Mouse (Mus musculus) adrenal gland, postnatal 14 days (tissue): ENCODE measurements around the gene Slc35f6. TPM values are rescaled to one million over a fixed set of nuclear protein-coding genes. Genes with fewer than 3 reads are reported as not detected.
"Not testable (repeated sequence)": the region's sequence is repeated elsewhere in the genome, so short reads cannot be mapped to it uniquely, and the experiment has no call there.

Experiments used
- DNase-seq: peaks from one replicate; pipeline ENCODE4 v3.0.0; 2021; ENCODE audit warnings: mixed read lengths
- total RNA-seq: library from RNA; stranded (reverse); gene quantifications from 2 replicates; pipeline ENCODE4 v1.2.3, GENCODE M21; 2021

Gene Slc35f6
- total RNA-seq, 1 experiment from 2014 or later, result 33.9 TPM

DNA sequence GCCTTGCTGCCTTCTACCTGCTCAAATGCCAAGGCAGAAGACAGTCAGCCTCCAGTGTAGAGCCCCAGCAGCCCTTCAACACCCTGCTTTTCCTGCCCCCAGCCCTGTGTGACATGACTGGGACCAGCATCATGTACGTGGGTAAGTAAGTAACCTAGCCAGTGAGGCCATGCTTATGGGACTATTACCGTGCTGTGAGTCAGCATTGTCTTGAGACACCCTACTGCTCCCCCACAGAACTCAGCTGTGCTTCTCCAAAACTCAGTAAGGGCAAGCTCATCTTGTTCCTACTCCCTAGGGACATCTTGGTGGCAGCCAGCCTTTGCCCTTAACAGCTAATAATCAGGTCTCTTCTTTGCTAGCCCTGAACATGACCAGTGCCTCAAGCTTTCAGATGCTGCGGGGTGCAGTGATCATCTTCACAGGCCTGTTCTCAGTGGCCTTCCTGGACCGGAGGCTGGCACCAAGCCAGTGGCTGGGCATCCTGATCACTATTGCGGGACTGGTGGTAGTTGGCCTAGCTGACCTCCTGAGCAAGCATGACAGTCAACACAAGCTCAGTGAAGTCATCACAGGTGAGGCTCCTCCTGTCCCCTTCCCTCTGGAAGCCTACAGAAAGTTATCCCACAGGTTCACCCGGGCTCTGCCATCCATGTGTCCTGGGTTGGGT is 7.9 kb downstream of the Slc35f6 start:
- DNase-seq, result no peak

- DNase-seq, result no peak
Observed at GRCm38 (mm10) chr5:30659042-30659441, 11.3 kb downstream of the Slc35f6 start.

DNA sequence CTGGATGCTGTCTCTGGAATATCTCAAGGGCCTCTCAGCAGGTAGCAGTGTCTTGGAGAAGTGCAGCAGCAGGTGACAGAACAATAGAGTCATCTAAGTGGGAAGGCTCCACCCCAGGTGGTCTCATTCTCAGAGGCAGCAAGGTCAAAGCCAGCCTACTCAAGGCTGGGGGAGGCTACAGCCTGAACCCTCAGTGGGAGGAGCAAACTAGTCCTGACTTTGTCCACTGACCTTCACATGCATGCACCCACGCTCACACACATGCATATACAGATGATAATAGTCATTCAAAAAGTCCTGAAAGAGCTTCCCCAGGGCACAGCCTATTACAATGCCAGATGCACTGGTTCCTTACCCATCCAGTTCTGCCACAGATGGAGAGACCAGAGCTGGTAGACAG is 12.5 kb downstream of the Slc35f6 start:
- DNase-seq, result no peak

- no peak for DNase-seq
Observed at GRCm38 (mm10) chr5:30660813-30661212, 13.1 kb downstream of the Slc35f6 start.

DNA sequence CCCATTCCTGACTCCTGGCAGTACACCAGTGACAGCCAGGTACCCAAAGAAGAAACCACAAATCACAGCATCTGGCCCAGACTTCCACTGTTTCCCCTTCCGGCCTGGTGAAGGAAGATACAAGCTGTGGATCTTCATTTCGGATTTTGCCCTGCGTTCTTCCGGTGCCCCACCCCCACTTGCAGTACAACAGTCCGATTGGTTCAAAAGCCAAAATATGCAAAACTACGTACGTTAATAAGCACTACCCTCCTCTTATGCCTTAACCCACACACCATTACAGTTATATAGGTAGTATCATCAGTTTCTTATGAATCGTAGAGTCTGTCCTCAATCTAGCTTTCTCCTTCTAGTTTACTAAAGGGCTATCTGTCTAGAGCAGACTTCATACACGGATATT is 17.6 kb downstream of the Slc35f6 start:
- no peak for DNase-seq

GRCm38 (mm10) chr5:30665968-30666367 is 18.2 kb downstream of the Slc35f6 start:
- no peak for DNase-seq

DNA sequence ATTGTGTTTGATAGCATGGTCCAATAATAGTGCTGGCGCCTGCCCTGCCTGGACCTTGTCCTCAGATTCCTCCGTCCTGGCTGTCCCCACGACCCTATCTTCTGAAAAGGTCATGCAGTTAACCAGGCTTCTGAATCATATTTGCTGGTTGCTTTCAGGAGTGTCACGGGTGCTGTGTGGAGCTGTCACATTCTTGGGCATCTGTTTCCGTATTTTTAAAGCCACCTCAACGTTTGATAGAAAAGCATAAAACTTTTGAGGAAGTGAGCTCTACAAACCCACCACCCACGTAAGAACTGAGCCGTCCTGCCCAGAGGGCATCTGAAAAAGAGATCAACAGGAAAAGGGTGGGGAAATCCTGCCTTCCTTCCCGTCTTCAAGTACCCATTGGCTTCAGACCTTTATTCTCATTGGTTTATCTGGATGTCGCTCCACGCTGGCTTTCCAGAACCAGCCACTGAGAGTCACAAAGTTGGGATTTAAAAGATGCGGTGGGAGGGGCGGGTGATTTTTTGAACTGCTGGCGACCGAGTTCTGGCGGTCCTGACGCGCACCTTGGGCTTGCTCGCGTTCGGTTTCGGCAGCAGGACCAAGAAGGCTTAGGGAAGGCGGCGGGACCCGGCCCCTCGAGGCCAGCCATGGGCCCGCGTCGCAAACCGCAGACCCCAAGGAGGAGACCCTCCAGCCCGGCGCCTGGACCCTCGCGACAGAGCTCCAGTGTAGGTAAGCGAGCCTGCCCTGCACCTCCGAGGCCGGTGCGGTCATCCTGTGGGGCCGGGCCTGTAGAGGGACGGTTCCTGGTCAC is 18.9 kb downstream of the Slc35f6 start, which contains the start of gene Cenpa:
TSS of gene Cenpa (plus strand) at position 387 of the 805 bp plus-strand sequence.
- peak; percentile 93 for DNase-seq

DNA sequence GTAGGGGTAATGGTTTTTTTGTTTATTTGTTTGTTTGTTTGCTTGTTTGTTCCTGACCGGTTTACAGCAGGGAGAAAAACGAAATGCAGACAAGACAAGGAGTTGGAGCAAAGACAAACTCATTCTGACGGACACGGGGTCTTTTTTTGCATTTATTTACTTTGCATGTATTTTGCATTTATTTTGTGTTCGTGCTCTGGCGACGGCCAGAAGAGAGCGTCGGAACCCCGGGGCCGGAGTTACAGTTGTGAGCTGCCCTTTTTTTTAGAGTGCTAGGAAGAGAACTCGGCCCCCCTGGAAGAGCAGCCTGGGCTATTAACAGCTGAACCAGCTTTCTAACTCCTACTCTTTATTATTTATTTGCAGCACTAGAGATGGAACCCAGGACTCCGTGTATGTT is 19.5 kb downstream of the Slc35f6 start:
- DNase-seq, result no peak

GRCm38 (mm10) chr5:30667686-30668085 is 20.0 kb downstream of the Slc35f6 start:
- no peak for DNase-seq

DNA sequence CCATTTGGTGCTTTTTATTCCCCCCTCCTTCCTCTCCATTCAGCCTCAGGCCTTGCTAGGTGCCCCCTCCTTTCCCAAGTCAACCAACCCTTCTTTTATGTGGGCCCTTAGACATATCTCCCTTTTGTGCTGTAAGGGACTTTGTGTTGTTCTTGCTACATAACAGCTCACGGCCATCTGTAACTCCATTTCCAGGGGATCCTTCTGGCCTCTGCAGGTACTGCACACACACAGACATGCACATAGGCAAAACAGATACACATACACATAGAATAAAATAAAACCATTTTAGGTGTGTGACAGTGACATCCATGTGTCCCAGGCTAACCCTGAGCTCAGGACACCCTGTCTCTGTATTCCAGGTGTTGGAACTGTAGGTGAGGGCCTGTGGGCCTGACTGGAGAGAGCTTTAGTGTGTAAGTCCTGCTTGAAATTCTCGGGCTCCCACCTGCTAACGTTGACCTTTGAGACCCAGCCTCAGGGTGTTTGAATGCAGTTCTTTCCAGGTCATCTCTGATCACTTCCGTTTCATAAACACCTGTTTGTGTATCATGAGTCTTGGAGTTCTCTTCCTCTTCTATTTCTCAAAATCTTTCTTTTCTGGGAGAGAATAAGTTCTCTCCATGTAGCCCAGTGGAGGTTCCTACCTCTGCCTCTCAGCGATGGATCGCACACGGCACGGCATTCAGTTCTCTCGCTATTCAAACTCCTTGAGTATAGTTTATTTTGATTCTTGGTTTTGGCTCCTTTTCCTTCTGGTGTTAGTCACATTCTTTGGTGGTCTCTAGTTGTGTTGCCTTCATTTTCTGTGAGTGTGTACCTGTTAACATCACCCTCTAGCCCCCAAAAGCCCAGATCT is 21.1 kb downstream of the Slc35f6 start:
- DNase-seq, result no peak

- no peak for DNase-seq
Observed at GRCm38 (mm10) chr5:30669496-30669830, 21.7 kb downstream of the Slc35f6 start.

DNA sequence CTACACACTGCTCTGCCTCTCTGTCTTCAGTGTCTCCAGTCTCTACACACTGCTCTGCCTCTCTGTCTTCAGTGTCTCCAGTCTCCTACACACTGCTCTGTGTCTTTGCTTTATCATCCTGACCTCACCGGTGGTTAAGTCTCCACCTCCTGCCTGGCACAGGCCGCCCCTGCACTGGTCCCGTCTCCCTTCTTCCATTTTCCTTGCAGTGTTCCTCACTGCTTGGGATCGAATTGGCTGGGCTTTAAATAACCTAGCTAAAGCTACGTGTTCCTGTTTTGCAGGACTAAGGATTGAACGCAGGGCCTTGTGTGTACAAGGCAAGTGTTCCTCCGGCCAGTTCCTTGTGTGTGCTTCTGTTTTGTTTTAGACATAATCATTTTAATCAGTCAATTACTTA is 22.4 kb downstream of the Slc35f6 start:
- DNase-seq, result no peak

DNA sequence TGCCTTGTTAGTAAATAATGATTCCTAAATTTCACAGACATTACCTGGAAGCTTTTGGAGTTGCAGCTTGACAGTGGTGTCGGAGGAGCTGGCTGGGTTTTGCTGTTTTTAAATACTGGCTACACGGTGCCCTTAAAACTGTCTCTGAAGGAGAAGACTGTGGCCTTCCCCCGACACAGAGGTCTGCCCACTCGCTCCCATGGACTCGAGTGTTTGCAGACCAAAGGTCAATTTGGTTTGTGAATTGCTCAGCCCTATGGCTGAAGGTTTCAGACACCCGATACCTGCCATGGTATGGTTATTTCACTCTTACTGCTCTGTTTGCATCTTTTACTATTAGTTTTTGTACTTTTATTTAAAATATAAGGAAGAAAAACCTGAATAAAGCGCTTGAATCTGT is 26.3 kb downstream of the Slc35f6 start:
- DNase-seq, result no peak

GRCm38 (mm10) chr5:30676800-30677199 is 29.1 kb downstream of the Slc35f6 start:
- no peak for DNase-seq

DNA sequence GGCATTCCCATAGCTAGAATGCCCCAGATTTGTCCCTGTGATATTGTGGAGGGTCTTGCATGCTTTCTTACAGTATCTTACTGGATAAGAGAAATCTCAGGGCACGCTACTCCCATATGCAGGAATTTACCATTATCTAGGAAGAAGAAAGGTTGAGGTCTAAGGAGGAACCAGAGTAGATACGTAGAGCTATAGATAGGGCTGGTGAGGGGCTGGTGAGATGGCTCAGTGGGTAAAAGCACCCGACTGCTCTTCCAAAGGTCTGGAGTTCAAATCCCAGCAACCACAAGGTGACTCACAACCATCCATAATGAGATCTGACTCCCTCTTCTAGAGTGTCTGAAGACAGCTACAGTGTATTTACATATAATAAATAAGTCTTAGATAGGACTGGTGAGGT is 30.3 kb downstream of the Slc35f6 start:
- DNase-seq, result not testable (repeated sequence)

- DNase-seq, result no peak
Observed at GRCm38 (mm10) chr5:30678722-30679296, 31.1 kb downstream of the Slc35f6 start.

- DNase-seq, result no peak
Observed at GRCm38 (mm10) chr5:30679593-30679992, 31.9 kb downstream of the Slc35f6 start.

DNA sequence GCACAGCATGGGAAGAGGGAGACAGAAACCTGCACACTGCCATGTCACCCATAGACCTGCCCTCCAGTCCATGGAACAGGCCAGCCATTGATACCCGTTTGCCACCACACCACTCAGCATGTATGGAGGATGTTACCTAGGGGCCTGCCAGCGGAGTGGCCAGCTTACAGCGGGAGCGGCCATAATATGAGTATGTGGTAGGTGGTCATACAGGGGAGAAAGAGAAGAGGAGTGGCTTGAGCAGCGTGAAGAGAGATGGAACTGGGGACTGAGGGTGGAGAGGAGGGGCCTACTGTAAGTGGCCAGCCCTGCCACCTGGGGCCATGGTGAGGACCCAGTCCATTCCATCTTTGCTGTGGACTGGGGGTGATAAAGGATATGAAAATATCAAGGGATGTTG is 34.2 kb downstream of the Slc35f6 start:
- DNase-seq, result no peak

GRCm38 (mm10) chr5:30682967-30683600 is 35.4 kb downstream of the Slc35f6 start:
- DNase-seq, result peak; percentile 24

DNA sequence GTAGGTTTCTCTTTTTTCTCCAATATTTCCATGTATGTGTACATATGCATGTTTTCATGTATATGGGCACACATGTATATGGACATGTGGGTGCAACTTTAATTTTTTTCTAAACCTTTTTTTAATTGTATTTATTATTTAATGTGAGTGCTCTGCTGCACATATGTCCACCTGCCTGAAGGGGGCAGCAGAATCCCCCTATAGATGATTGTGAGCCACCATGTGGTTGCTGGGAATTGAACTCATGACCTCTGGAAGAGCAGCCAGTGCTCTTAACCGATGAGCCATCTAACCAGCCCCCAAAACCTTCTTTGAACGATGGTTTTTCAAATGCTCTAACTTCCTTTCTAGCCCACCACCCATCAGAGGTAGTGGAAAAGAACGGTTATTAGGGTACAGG is 36.3 kb downstream of the Slc35f6 start:
- DNase-seq, result no peak

- DNase-seq, result no peak
Observed at GRCm38 (mm10) chr5:30686781-30687180, 39.0 kb downstream of the Slc35f6 start.
